Mouse (Mus musculus): Measurements from ENCODE around the gene BC030867.

Gene BC030867

DNA sequence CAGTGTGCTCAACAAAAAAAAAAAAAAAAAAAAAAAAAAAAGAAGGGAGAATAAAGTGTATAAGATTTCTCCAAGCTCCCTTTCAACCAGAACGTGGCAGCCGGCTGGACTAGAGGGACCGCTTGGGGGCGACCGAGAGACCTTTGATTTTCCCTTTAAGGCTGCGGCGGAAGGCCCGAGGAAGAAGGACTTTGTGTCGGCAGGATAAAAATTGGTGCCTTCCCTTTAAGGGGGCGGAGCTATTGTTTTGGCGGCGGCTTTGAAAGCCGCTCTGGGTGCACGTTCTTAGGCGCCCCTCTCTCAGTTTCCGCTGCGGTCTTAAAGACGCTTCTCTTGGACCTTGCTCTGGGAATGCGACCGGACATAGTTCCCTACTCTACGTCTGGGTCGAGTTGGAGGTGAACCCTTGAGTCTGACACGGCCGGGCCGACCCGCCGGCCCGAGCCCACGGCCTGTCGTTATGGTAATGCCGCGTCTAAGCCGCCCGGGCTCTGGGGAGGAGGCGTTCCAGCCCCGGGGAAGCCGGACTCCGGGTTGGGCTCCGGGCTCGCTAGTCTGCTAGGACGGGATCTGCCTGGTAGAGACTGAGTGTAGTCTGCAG is at the start of gene BC030867:
TSS of gene BC030867 (plus strand) at position 253 of the 601 bp plus-strand sequence.
- ATAC-seq (ENCODE audit: low TSS enrichment) = peak; percentile 42; the same call in 1 of the 2 replicates

DNA sequence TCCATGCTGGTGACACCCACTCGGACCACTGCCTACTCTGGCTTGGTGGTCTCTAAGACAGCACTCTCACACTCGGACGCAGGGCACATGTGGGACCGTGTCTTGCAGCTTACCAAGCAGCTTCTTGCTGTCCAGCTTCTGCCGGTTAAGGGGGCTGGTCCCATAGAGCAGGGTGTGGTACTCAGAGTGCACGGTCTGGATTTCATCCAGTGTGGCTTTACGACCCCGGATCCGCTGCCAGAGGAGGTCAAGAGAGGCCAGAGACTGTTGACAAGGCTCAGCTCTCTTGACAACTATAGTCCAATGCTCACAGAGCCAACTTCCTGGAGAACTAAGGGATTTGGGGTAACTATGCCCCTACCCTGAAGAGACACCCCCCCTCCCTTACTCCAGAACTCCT is 48.8 kb upstream of the BC030867 start:
- no peak for ATAC-seq (ENCODE audit: low TSS enrichment)

DNA sequence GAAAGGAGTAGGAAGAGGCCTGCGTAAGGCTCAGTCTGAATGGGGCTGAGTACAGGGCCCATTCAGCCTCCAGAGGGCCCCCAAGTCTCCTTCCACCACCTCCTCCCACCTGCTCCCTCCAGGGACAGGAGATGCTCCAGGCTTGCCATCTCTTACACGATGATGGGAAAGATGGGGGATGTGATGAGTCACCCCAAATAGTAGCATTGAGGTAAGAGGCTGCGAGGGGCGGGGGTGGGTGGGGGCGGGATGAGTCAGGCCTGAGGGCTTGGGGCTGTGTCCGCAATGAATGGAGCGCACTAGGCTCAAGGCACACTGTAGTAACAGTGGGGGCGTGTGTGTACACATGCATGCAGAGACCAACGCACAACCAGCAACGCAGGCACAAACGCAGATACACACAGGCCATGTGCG is 47.3 kb upstream of the BC030867 start:
- peak; percentile 88 for ATAC-seq (ENCODE audit: low TSS enrichment)

DNA sequence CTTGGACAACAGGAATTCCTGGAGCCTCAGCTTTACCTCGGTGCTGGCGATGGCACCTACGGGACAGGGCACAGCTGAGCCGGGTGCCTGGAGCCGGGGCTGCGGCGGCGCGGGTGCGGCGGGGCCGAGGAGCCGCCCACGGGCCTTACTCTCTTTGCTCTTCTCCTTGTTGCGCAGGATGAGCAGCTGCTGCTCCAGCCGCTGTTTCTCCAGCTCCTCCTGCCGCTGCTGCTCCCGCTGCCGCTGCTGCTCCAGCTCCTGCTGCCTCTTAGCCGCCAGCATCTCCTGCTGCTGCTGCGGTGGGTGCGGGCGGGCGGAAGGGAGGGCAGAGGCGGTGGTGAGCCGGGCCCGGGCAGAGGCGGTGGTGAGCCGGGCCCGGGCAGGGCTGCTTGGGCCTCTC is 42.2 kb upstream of the BC030867 start:
- no peak for ATAC-seq (ENCODE audit: low TSS enrichment)

DNA sequence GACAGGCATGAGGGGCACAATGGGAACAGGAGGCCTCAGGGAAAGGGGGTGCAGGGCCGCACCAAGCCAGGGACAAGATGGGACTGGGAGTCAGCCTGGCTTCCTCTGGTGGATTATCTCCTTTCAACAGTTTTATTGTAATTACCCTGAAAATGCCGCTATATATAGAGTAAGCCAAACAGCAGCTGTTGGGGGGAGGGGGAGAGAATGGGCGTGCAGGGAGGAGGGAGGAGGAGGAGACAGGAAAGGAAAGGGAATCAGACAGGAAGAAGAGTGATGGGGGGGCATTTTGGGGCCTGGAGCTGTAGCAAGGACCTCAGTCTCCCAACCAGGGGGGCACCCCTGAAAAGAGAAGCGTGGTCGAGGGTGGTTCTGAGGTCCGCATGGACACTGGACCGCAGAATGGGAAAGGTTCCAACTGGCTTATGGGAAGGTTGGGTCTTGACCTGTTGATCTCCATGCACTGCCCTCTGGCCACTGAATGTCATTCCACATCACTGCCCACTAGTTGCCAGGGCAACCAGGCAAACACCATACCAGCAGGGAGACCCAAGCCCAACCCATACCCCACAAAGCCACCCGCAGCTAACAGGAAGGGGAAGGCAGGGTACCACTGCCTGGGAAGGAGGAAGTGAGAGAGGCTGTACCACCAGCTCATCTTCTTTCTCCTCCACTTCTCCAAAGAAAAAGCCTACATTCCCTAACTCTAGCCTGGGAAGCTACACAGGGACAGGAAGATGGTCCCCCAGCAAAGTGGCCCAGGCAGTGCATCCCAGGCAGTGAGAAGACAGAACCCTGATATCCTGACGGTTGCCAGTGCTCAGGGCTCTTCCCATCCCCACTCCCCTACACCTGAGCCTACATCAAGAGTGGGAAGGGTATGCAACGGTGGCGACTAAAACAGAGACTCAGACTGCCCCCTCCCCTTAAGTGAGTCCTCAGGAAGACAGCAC is 40.6 kb upstream of the BC030867 start:
- no peak for ATAC-seq (ENCODE audit: low TSS enrichment)

DNA sequence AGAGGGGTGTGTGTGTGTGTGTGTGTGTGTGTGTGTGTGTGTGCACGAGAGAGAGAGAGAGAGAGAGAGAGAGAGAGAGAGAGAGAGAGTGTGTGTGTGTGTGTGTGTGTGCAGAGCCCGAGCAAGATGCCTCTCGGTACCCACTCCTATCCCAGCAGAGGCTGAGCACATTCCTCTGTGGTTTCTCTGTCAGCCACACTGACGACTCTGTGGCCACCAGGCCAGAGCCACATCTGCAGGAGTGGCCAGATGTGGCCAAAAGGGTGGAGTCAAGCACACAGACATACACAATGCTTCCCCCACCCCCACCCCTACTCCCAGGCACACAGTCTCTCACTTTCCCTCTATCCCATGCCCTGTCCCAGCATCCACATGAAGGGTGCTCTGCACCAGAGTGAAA is 39.8 kb upstream of the BC030867 start:
- ATAC-seq (ENCODE audit: low TSS enrichment) = no peak

DNA sequence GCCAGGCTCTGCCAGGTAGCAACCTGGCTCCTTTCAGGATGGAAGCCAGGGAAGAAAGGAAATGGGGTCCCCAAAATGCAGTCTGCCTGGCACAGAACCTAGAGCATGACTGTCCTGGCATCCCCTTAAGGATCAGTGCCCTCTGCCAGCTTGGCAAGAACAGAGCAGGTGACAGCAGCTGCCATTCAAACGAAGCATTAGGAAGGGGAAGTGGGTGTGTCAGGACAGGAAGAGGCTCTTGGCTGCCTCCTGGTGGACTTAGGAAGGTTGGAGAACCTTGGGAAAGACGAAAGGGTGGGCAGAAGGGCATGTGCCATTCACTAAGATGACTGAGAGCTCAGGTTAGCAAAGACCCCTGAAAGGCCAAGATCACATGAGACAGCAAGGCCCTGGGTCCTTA is 38.9 kb upstream of the BC030867 start:
- ATAC-seq (ENCODE audit: low TSS enrichment) = no peak

DNA sequence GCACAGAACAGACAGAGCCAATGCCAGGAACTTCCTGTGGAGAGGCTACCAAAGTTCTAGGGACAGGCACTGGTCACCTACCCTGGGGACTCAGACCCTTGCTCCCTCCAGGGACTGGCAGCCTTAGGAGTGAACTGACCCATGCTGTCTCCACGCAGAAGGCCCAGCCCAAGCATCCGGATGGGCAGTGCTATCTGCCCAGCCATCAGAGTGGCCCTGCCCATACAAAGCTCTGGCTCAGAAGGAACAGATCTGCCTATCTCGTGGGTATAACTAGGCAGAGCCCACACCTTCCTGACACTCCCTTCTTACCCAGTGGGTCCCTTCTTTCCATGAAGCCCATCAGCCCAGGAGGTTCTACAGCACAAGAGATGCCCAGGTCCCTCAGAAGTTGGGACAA is 38.5 kb upstream of the BC030867 start:
- no peak for ATAC-seq (ENCODE audit: low TSS enrichment)

DNA sequence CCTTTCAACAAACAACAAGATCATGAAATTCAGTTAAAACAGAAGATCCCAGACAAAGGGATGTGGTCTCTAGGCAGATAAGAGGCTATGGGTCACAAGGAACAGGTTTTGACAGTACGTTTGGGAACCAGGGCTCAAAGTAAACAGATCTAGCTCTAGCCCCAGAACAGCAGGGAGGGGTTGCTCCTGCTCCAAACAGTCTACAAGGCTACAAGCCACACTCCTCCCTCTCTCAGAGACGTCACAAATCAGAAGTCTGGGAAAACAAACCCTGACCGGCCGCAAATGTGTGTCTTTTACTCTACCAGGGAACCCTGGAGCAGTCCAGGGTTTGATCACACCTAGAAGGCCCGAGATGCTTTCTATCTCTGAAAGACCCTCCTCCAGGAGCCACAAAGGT is 37.7 kb upstream of the BC030867 start:
- ATAC-seq (ENCODE audit: low TSS enrichment) = no peak

DNA sequence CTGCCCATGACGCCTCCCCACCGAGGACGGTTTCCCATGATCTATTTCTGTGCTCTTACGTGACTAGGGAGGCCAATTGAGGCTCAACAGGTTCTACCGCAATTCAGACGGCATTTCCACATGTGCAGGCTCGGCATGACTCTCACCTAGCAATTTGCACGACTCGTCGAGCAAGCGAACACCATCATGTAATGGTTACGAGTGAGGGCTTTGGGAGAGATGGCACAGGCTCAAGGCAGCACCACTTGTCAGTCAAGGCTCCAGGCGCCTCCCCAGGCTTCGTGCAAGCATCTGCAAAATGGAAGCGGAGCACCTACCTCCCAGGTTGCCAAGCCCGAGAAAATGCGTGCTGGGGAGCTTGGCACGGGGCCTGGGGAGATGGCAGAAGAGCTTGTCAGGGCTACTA is 36.7 kb upstream of the BC030867 start:
- ATAC-seq (ENCODE audit: low TSS enrichment) = no peak

DNA sequence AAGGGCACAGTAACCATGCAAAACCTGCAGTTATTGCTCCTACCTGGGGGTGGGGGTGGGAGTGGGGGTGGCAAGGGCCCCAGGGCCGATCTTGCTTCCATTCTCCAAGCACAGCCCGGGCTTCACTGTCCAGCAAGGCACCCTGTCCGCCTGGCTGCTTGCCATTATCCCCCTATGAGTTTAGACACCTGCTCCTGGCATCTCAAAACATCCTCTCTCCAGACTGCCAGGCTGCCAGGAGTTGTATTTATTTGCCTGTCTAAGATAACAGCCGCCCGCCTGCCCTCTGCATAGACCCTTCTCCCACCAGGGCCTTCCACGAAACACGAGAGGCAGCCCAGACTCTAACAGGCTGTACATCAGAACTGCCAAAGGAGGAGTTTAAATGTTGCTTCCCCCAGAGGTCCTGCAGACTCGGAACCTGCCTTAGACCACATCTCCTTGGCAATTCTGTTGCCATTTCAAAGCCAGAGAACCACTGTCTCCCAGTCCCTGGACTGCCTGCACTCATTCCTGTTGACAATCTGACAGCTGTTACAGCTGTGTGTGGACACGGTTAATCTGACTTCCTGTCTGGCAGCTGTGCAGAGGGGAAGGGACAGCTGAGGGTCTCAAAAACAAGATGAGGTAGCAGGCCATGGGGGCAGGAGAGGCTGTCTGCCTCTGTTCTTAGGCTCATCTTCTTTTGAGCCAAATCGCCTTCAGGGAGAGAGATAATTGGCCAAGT is 34.1 kb upstream of the BC030867 start:
- no peak for ATAC-seq (ENCODE audit: low TSS enrichment)

DNA sequence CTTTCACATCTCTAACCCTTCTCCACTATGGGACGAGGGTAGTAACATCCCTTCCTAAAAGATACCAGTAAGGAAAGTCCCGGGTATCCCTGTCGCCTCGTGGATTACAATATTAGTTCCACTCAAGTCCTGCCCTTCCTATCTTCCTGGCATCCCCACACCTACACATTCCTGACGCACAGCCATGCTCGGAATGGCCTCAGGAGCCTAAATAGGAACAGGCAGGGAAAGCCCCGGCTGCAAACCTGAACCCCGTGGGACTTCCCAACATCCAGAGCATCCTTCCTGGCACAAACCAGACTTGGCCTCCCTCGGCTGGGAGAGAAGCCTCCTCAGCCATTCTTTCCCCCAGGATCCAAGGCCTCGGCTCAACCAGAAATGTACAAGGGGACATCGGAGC is 33.2 kb upstream of the BC030867 start:
- ATAC-seq (ENCODE audit: low TSS enrichment) = no peak

DNA sequence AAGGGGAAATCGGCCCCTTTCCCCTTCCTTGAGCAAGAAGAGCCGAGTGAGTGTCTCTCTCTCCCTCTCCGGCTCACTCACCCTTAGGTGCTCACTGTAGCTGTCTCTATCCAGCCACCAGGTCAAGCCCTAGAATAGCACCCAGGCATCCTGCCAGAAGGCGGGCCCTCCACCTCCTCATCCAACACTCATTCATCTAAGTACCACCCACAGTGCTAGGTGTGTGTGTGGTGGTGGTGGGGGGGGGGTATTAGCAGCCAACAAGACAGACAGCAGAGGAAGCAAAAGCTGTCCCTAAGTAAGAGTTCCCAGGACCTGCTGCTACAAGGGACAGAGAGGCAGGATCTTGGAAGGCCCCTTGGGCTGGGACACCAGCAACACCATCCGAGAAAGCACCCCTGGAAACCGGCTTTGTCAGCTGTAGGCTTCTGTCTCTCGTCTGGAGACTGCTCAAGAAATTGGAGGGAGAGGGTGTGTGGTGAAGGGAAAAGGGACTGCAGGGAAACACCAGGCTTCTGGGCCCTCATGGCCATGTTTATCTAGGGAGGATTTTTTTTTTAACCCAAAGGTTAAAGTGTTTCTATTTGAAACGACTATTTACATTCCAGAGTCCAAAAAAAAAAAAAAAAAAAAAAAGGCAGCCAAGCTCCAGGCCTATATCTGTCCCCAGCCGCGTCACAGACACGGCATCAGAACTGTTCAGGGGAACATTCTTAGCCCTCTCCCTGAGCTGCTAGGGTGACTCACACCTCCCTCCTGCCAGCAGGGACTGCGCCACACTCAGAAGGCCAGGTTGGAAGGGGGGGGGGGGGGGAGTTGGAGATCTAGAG is 32.4 kb upstream of the BC030867 start:
- ATAC-seq (ENCODE audit: low TSS enrichment) = peak; percentile 53; the same call in 1 of the 2 replicates

DNA sequence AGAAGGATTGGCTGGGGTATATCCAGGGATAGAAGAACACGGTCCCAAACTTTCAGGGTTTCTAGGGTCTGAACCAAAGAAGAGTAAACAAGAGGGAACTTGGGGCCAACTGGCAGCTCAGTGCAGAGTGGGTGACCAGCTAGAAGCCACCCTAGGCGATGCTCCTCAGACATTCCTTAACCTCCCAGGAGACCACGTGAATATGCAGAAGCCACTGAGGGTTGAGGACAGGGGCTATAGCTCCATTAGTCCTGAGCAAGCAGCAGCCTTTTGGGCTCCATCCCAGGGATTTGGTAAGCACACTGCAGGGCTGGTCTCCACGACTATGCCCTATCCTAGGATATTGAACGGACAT is 31.8 kb upstream of the BC030867 start:
- no peak for ATAC-seq (ENCODE audit: low TSS enrichment)

DNA sequence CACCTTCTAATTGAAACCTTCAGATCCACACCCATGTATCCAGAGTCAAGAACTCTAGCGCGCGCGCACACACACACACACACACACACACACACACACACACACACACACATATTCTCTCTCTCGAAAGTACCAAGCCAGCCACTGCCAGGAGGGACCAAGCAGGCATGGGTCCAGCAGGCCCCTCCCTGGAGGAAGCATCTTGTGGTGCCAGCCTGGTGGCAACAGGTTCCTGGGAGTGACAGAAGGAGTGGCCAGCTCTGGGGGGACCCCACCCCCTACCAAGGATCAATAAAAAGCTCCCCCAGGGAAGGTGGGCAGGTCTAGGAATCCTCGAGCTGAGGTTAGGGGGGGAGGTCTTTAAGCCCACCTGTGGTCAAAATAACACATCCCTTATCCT is 31.3 kb upstream of the BC030867 start:
- no peak for ATAC-seq (ENCODE audit: low TSS enrichment)

DNA sequence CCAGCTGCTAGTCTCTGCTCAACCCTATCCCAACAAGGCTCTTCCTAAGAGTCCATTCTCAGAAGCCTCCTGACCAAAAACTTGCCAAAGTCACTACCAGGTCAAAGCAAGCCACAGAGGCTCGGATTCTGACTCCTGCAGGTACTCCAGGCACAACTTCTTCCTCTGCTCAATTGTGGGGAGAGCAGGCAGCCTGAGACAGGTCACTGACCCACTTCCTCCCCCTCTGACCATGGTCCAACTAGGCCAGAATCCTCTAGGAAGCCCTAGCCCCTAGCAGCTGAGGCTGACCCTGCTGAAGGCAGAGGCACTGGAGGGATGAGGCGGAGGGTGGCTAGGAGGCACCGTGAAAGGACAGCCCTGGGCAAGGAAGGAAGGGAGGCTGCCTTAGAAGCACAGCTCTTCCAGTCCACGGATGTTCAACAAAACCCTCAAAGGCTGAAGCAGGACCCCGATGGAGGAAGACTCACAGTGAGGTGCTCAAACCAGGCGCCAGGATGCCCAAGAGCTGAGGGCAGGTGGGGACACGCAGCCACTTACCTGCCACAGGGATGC is 30.7 kb upstream of the BC030867 start:
- ATAC-seq (ENCODE audit: low TSS enrichment) = no peak

DNA sequence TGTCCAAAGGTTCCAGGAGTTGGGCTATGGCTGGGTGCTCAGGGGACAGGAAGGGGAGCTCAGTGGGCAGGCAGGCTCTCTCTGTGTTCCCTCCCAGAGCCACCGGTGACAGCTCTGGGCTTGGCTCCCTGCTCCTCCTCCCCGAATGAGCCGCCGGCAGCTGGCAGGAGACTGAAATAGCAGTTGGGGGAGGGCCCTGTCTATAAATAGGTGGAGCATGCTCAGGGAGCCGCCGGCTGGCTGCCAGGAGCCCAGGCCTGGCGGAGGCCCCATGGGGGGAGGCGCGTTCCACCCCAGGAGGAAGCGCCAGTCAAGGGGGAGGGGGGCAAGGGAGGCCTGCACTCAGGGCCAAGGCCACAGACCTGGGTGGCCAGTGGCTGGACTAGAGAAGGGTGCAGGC is 29.9 kb upstream of the BC030867 start:
- ATAC-seq (ENCODE audit: low TSS enrichment) = peak; percentile 71

DNA sequence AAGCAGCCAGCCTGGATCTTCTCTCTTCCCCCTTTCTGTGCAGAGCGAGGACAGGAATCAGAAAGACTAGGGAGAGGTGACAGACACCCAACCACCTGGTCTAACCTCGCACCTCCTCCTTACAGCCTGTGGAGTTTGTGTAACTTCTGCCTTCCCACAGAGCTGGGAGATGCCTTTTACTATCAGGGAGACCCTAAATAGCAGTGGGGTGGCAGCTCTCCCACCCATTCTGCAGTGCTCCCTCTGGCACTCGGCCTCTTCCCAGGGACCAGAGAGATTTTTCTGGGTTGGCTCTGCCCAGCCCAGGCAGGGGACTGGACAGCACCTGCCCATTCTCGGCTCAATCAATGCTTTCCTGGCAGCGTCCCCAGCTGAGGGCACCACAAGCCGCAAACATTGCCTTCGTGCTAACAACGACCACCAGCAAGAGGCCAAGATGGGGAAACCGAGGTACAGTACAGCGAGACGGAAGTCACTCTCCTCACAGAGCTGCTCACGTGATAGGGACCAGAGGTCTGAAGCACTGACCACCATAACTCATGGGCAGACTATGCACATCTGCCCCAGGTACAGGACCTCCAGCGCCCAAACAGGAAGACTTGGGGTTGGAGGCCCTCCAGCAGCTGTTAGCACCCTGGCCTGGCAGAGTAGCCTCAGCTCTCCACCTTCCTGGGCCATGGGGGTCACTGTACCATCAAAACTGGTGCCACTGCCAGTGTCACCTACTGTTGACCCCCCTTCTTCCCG is 29.3 kb upstream of the BC030867 start:
- peak; percentile 14; the same call in 1 of the 2 replicates for ATAC-seq (ENCODE audit: low TSS enrichment)

DNA sequence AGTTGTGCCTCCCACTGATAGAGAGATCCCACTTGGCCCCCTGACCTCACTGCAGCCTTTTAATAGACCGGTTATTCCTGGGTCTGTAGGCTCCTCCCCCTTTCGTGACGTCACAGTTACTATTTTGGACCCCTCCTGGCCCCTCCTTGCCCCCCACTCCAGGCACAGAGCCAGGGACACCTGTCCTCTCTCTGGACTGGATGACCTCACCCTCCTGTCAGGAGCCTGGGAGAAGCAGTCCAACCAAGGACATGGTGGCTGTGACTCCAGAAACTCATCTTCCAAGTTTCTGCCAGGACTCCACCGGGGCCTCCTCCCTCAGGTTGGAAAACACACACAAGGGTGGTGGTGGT is 28.7 kb upstream of the BC030867 start:
- no peak for ATAC-seq (ENCODE audit: low TSS enrichment)

DNA sequence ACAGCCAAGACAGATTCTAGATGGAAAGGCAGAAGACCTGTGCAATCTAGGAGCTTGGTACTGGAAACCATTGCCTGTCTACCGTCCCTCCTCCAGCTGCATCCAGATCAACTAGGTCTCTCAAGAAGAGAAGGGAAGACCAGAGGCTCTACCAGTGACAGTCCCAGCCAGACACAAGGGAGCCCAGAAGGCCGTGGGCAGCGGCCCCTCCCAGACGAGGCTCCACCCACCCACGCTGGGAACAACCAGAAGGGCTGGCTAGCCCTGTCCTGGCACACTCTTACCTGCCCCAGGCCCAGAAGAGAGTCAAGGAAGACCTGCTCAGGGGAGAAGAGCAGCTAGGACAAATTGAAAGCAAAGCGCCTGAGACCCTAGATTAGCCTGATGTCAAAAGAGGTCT is 28.2 kb upstream of the BC030867 start:
- ATAC-seq (ENCODE audit: low TSS enrichment) = no peak

Measured in frontal cortex, adult (tissue).